Mouse (Mus musculus) gastrocnemius, postnatal 10 days (tissue): Measurements from ENCODE around the gene Tinf2. TPM values are rescaled to one million over a fixed set of nuclear protein-coding genes. Genes with fewer than 3 reads are reported as not detected.

Experiments used
- DNase-seq: peaks from one replicate; pipeline ENCODE4 v3.0.0; 2021; ENCODE audit warnings: mixed read lengths
- total RNA-seq, 2 experiments: library from RNA; stranded (reverse); gene quantifications; 2 replicates each; pipeline ENCODE4 v1.2.3; 2021

The Tinf2 gene
- total RNA-seq, 2 experiments from 2014 or later = 11.7 to 14.9 TPM

DNA sequence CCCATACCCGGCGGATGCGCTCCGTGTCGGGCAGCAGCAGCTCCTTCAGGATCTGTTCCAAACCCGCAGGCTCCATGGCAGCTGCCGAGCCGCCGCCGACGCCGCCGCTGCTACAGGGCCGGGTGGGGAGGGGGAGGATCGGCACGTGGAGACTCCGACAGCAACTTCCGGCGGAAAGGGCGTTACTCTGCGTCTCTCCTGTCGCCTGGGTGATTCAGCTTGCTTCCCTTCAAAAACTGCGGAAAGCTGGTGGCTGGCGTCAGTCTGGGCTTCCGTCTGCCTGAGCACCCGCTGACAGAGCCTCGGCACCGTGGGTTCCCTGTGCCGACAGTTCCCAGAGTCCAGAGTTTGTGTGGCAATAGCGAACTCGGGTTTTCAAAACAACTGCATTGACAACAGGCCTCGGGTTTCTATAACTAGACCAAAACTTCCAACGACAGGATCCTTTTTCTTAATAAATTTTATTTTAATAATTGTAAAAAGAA is 46.1 kb downstream of the Tinf2 start, which contains the start of gene Ipo4:
TSS of gene Ipo4 (minus strand) at position 435 of the 485 bp plus-strand sequence.
- DNase-seq = peak; percentile 85

GRCm38 (mm10) chr14:55634874-55635522 is 46.6 kb downstream of the Tinf2 start:
- DNase-seq = peak; percentile 56

DNA sequence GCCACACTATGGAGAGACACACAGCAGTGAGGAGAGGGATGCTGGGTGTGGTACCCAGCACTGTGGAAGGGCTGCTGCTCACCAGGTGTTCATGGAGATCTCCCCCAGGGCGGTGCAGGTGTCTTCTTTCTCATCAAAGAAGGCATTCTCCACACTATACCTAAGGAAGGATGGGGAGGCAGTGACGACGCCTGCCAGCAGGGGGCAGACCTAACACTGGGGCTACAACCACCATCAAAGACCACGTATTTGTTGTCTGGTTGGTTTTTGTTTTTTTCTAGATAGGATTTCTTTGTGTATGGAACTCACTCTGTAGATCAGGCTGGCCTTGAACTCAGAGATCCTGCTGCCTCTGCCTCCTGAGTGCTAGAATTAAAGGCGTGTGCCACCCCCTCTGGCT is 52.3 kb downstream of the Tinf2 start:
- peak; percentile 58 for DNase-seq

DNA sequence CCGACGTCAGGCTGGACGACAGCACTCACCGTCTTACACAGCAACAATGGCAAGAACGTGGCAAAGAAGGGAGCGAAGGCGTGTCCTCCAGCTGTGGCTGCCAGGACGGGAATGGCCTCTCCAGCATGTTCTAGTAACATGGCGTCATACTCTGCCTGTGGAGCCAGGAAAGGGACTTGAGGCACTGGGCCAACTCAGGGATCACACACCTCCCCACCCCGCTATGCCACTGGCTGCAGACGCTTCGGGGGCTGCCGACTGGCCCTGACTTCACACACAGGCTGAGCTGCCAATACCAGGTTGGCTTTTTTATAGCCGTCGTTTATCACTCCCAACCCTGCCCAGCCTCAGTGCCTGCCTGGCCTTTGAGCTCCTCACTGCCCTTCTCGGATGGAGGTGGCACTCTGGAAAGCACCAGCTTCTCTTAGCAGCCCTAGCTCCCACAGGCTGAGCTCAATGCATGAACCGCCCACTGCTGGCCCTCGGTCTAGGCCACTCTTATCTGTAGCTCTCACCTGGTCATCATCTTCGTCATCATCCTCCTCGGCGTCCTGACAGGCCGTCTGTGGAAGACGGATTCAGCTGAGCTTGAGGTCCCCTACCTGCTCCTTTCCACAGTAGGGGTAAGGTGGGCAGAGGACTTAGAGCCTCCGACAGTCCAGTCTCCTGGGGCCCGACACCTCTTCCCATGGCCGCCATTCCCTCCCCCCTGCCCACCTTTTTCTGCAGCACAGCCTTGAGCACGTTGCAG is 53.4 kb downstream of the Tinf2 start:
- DNase-seq = no peak

Other genes starting within 250 kb of the Tinf2 start
- 10 to 100 TPM; 28.7 to 29.9 TPM for gene Dhrs4, start 203.1 kb downstream of the Tinf2 start, total RNA-seq
- gene Carmil3, start 191.2 kb downstream of the Tinf2 start, total RNA-seq = 1 to 10 TPM; 2.5 to 3.9 TPM
- under 1 TPM in 1 of 2 experiments, not detected in 1; 0.14 TPM for gene Cpne6, start 171.4 kb downstream of the Tinf2 start, total RNA-seq
- not detected for gene Nrl, start 156.8 kb downstream of the Tinf2 start, total RNA-seq
- 10 to 100 TPM; 15.0 to 21.4 TPM for gene Pck2, start 141.6 kb downstream of the Tinf2 start, total RNA-seq
- 10 to 100 TPM; 61.1 to 61.2 TPM for gene Dcaf11, start 121.8 kb downstream of the Tinf2 start, total RNA-seq
- gene A730061H03Rik, start 121.4 kb downstream of the Tinf2 start, total RNA-seq = not detected
- gene Fitm1, start 106.2 kb downstream of the Tinf2 start, total RNA-seq = 100 to 1,000 TPM; 403 to 446 TPM
- gene Psme1, start 103.7 kb downstream of the Tinf2 start, total RNA-seq = 10 to 100 TPM; 56.3 to 58.7 TPM
- gene Emc9, start 96.5 kb downstream of the Tinf2 start, total RNA-seq = 10 to 100 TPM; 45.2 to 49.9 TPM
- gene Psme2, start 90.7 kb downstream of the Tinf2 start, total RNA-seq = 10 to 100 TPM; 74.4 to 85.8 TPM
- 10 to 100 TPM; 15.9 to 16.4 TPM for gene Rnf31, start 90.1 kb downstream of the Tinf2 start, total RNA-seq
- 1 to 10 TPM; 5.0 to 5.7 TPM for gene Irf9, start 78.2 kb downstream of the Tinf2 start, total RNA-seq
- gene Rec8, start 63.8 kb downstream of the Tinf2 start, total RNA-seq = under 1 TPM; 0.56 to 0.70 TPM
- gene Ipo4, start 45.9 kb downstream of the Tinf2 start, total RNA-seq = 10 to 100 TPM; 68.3 to 77.1 TPM
- 1 to 10 TPM; 1.1 to 2.7 TPM for gene Gm49378, start 43.9 kb downstream of the Tinf2 start, total RNA-seq
- 10 to 100 TPM; 29.2 to 33.2 TPM for gene Tm9sf1, start 38.0 kb downstream of the Tinf2 start, total RNA-seq
- 1 to 10 TPM in 1 of 2 experiments, under 1 TPM in 1; 0.54 to 1.1 TPM for gene Tssk4, start 31.6 kb downstream of the Tinf2 start, total RNA-seq
- gene Mdp1, start 21.3 kb downstream of the Tinf2 start, total RNA-seq = 10 to 100 TPM; 20.9 to 22.2 TPM
- gene Gmpr2, start 9.9 kb downstream of the Tinf2 start, total RNA-seq = 1 to 10 TPM; 5.9 to 8.6 TPM
- 100 to 1,000 TPM; 242 to 253 TPM for gene Nedd8, start 9.7 kb downstream of the Tinf2 start, total RNA-seq
- gene Tgm1, start 32.1 kb upstream of the Tinf2 start, total RNA-seq = under 1 TPM; 0.19 to 0.50 TPM
- gene Rabggta, start 40.4 kb upstream of the Tinf2 start, total RNA-seq = 10 to 100 TPM in 1 of 2 experiments, 1 to 10 TPM in 1; 9.4 to 10.2 TPM
- 10 to 100 TPM; 33.2 to 33.3 TPM for gene Dhrs1, start 63.9 kb upstream of the Tinf2 start, total RNA-seq
- gene Nop9, start 63.9 kb upstream of the Tinf2 start, total RNA-seq = 10 to 100 TPM; 13.4 to 15.2 TPM
- gene Cideb, start 76.6 kb upstream of the Tinf2 start, total RNA-seq = not detected
- under 1 TPM; 0.07 to 0.14 TPM for gene Ltb4r2, start 79.6 kb upstream of the Tinf2 start, total RNA-seq
- under 1 TPM; 0.16 to 0.61 TPM for gene Ltb4r1, start 84.1 kb upstream of the Tinf2 start, total RNA-seq
- 1 to 10 TPM; 5.9 to 9.4 TPM for gene Adcy4, start 102.3 kb upstream of the Tinf2 start, total RNA-seq
- gene Ripk3, start 107.0 kb upstream of the Tinf2 start, total RNA-seq = 1 to 10 TPM; 3.9 to 4.2 TPM
- gene Nfatc4, start 141.3 kb upstream of the Tinf2 start, total RNA-seq = 10 to 100 TPM in 1 of 2 experiments, 1 to 10 TPM in 1; 9.3 to 14.8 TPM
- gene Nynrin, start 172.2 kb upstream of the Tinf2 start, total RNA-seq = 10 to 100 TPM in 1 of 2 experiments, 1 to 10 TPM in 1; 9.3 to 15.3 TPM
- under 1 TPM; 0.16 to 0.29 TPM for gene Cbln3, start 202.6 kb upstream of the Tinf2 start, total RNA-seq
- gene Khnyn, start 203.1 kb upstream of the Tinf2 start, total RNA-seq = 10 to 100 TPM in 1 of 2 experiments, 1 to 10 TPM in 1; 8.0 to 11.6 TPM
- gene Sdr39u1, start 218.5 kb upstream of the Tinf2 start, total RNA-seq = 10 to 100 TPM; 73.3 to 82.4 TPM